Mouse (Mus musculus) 416B (cell line): ENCODE data around the gene Hmgxb4.
"Not testable (repeated sequence)": the region's sequence is repeated elsewhere in the genome, so short reads cannot be mapped to it uniquely, and the experiment has no call there.

Source experiments
- DNase-seq: peaks from one replicate; pipeline ENCODE4 v3.0.0; 2011; ENCODE audit warnings: low read depth

Hmgxb4 gene

GRCm38 (mm10) chr8:74993081-74993474 is at the start of gene Hmgxb4:
Gene Hmgxb4, plus strand, starts transcription at chr8:74993356.
- DNase-seq = no peak

- DNase-seq = peak; percentile 42
Measured at GRCm38 (mm10) chr8:74949445-74949844, 43.7 kb upstream of the Hmgxb4 start.

DNA sequence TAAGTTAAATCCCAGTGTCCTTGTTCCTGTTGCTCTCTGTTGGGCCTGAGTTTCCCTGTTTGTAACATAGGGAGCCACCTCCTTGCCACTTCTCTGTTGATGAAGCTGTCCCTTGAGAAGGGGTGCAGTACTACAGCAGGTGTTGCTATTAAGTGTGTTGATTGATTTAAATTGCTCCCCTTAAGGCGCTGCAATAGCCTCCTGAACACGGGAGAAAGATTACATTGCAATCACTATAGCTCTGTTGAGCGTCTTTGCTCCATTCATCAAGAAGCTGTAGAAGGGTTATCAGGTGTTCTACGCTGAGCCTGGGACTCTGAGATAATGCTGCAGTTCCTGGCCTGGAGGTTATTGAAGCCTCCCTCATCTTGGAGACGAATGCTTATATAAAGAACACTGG is 29.2 kb upstream of the Hmgxb4 start:
- no peak for DNase-seq

DNA sequence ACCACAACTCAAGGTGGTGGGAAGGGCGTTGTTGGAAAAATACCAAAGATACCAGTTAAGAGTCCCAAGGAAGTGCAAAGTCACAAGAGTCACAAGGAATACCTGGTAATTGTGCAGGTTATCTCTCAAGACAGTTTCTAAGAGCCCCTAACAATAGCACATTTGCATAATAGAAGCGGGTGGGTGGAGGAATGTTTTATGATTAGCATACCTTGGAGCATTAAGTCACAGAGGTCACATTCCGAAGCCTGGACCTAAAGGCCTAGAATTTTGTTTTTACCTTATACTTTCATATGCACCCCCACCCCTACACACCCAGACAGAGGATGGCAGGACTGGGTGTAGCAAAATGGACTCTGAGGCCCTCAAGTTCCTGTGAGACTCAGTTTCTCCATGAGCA is 22.9 kb upstream of the Hmgxb4 start:
- not testable (repeated sequence) for DNase-seq

- DNase-seq = no peak
Measured at GRCm38 (mm10) chr8:74971636-74972035, 21.5 kb upstream of the Hmgxb4 start.

- peak; percentile 14 for DNase-seq
Measured at GRCm38 (mm10) chr8:74972322-74972883, 20.8 kb upstream of the Hmgxb4 start.

- no peak for DNase-seq
Measured at GRCm38 (mm10) chr8:74973121-74973869, 19.9 kb upstream of the Hmgxb4 start.

GRCm38 (mm10) chr8:74973904-74974303 is 19.3 kb upstream of the Hmgxb4 start:
- DNase-seq = no peak

- peak; percentile 68 for DNase-seq
Measured at GRCm38 (mm10) chr8:74977427-74977826, 15.7 kb upstream of the Hmgxb4 start.

DNA sequence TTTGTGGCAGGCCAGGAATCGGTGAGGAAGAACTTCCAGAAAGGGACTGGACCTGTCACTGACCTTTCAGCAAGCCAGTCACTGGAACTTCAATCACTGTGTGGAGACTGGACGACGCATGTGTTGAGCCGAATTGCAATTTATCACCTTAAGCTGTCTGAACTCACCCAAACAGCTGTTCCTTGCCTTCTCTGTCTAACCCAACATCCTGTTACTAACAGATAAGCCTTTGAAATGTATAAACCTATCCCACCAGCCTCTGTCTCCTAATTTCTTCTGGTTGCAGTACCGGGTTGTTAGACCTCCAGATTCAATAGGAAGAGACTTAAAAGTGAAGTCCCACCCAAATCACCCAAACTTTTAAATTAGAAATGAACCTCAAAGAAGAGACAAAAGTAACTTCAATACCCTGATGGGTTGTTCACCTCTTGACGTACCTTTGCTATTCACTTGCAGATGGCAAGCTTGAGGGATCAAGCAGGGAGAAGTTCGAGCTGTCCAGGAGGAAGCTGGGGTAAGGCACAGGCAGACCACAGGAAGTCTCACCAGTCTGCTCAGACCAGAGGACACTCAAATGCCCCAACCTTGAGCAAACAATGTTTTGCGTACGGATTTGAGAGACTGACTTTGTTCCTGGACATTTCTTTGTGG is 13.0 kb upstream of the Hmgxb4 start:
- peak; percentile 80 for DNase-seq

DNA sequence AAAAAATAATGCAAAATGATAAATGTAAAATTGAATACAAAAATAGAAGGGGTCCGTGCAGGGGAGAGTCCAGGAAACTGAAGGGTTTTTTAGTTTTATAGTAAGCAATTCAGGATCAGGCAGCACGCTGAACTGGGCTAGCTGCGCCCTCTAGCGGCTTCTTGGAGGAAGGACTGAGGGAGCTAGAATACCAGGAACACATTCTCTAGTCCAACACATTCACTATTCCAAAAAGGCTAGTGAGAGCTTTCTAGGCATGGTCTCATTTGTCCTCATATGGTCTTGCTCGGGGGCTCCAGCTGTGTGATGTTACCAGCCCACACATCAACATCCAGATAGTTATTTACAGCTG is 12.5 kb upstream of the Hmgxb4 start:
- peak; percentile 74 for DNase-seq

DNA sequence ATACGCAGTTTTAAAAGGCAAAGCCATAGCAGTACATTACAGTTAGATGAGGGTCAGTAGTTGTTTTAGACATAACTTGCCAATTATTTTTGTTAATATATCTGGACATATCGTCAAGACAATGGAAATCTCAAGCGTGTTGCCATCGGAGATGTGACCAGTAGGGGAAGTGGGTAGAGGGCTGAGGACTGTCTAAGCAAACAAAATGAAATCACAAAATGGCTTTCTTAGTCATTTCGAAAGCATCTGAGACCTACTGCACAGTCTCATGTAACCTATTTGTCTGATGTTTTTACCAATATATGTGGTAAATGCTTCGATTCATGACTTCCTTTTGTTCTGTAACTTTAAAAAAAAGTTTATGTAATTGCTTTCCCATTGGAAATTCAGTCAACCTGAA is 11.3 kb upstream of the Hmgxb4 start:
- peak; percentile 45 for DNase-seq

GRCm38 (mm10) chr8:74987436-74987835 is 5.7 kb upstream of the Hmgxb4 start:
- no peak for DNase-seq

GRCm38 (mm10) chr8:74990021-74990420 is 3.1 kb upstream of the Hmgxb4 start:
- DNase-seq = no peak

- peak; percentile 84 for DNase-seq
Measured at GRCm38 (mm10) chr8:74993475-74994451, 607 bp downstream of the Hmgxb4 start.

DNA sequence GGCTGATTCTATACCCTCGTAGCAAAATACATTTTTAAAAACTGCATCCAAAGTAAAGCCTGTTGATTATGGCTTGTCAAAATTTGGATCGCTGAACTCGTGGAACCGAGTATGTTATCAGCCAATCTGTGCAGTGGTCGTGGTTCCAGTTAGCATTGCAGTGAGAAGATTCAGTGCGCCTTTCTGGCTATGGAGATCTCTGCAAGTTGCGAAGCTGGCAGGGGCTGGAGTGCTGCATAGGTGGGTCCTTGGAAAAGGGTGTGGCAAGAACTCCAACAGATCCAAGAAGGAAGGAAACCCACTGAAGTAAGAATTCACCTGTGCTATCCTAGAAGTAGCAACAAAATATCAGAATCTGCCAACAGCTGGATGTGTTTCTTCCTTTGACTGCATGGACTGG is 1.4 kb downstream of the Hmgxb4 start:
- DNase-seq = peak; percentile 43

GRCm38 (mm10) chr8:75000431-75000830 is 7.3 kb downstream of the Hmgxb4 start:
- no peak for DNase-seq

GRCm38 (mm10) chr8:75008826-75009225 is 15.7 kb downstream of the Hmgxb4 start:
- no peak for DNase-seq

- no peak for DNase-seq
Measured at GRCm38 (mm10) chr8:75013557-75013956, 20.4 kb downstream of the Hmgxb4 start.

DNA sequence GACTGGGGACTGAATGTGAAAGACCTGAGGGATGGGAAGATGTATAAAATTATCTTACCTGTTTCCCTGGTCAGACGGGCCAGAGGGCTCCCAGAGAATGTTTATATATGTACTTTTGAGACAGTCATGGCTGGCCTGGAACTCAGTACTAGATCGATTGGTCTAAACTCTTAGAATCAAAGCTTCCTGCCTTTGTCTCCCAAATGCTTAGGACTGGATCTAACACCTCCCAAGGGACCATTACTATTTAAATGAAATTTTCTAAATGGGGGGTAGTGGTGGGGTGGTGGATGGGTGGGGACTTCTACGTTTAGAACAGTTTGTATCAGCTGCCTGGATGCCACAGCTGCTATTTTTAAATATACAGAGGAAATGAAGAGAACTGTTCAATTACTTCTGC is 20.8 kb downstream of the Hmgxb4 start:
- DNase-seq = no peak

DNA sequence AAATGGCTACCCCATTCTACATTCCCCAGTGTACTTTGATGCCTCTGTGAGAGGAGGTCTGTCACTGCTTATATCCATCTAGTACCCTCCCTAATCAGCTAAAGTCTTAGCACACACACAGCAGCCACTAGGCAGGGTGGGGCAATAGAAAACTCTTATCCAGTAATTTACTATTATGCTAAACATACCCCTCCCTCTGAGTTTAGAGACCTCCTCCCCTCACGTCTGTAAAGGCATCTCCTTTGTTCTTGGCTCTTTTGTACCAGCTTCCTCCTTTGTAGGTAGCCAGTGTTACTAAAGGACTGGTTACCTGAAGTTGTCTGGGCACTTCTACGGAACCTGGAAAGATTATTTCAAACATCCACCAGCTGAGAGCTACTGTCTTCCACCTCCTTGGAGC is 22.8 kb downstream of the Hmgxb4 start:
- peak; percentile 67 for DNase-seq

DNA sequence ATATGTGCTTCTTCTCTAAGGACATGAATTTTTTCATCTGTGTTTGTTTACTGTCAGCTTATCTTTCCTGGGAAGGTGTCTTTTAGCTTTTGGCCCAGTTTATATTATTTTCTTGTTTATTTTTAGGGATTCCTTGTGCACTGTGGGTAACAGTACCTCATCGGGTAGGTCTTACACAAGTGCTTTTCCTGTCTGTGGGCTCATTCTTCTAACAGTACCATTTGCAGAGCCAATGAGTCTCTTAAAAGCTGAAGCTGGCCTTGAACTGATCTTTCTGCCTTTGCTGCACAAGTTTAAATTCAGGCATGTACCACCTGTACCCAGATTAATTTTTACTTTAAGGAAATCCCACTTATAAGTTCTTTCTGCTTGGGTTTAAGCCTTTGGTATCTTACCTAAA is 23.3 kb downstream of the Hmgxb4 start:
- peak; percentile 72 for DNase-seq
